Mouse (Mus musculus) thymus, postnatal 4 days (tissue): ENCODE results near the gene Mrtfb.

ENCODE experiments used
- DNase-seq: peaks from one replicate; pipeline ENCODE4 v3.0.0; 2021

The Mrtfb gene

GRCm38 (mm10) chr16:13255855-13256635 lies at the start of gene Mrtfb:
TSS of gene Mrtfb (plus strand) at chr16:13256481.
- peak; percentile 96 for DNase-seq

- DNase-seq, result no peak
These were observed 48.6 kb upstream of the Mrtfb start for GRCm38 (mm10) chr16:13207649-13208048.

- DNase-seq, result no peak
These were observed 48.2 kb upstream of the Mrtfb start for GRCm38 (mm10) chr16:13208087-13208486.

GRCm38 (mm10) chr16:13212781-13213180 lies 43.5 kb upstream of the Mrtfb start:
- DNase-seq, result no peak

GRCm38 (mm10) chr16:13216116-13216952 lies 39.9 kb upstream of the Mrtfb start:
- no peak for DNase-seq

- DNase-seq, result no peak
These were observed 38.3 kb upstream of the Mrtfb start for GRCm38 (mm10) chr16:13217951-13218350.

- DNase-seq, result no peak
These were observed 34.8 kb upstream of the Mrtfb start for GRCm38 (mm10) chr16:13221475-13221874.

- no peak for DNase-seq
These were observed 24.2 kb upstream of the Mrtfb start for GRCm38 (mm10) chr16:13232043-13232442.

- no peak for DNase-seq
These were observed 23.1 kb upstream of the Mrtfb start for GRCm38 (mm10) chr16:13232912-13233802.

- DNase-seq, result no peak
These were observed 17.2 kb upstream of the Mrtfb start for GRCm38 (mm10) chr16:13239039-13239438.

GRCm38 (mm10) chr16:13239544-13239943 lies 16.7 kb upstream of the Mrtfb start:
- no peak for DNase-seq

GRCm38 (mm10) chr16:13240326-13240725 lies 16.0 kb upstream of the Mrtfb start:
- no peak for DNase-seq

- DNase-seq, result no peak
These were observed 10.6 kb upstream of the Mrtfb start for GRCm38 (mm10) chr16:13245658-13246057.

GRCm38 (mm10) chr16:13246855-13247254 lies 9.4 kb upstream of the Mrtfb start:
- no peak for DNase-seq

GRCm38 (mm10) chr16:13250061-13250460 lies 6.2 kb upstream of the Mrtfb start:
- no peak for DNase-seq

- peak; percentile 68 for DNase-seq
These were observed 616 bp downstream of the Mrtfb start for GRCm38 (mm10) chr16:13256667-13257527.

GRCm38 (mm10) chr16:13257528-13257835 lies 1.2 kb downstream of the Mrtfb start:
- no peak for DNase-seq

GRCm38 (mm10) chr16:13259026-13259425 lies 2.7 kb downstream of the Mrtfb start:
- no peak for DNase-seq

- no peak for DNase-seq
These were observed 10.0 kb downstream of the Mrtfb start for GRCm38 (mm10) chr16:13266312-13266711.

GRCm38 (mm10) chr16:13267350-13267904 lies 11.1 kb downstream of the Mrtfb start:
- no peak for DNase-seq

- DNase-seq, result no peak
These were observed 13.1 kb downstream of the Mrtfb start for GRCm38 (mm10) chr16:13269426-13269825.

GRCm38 (mm10) chr16:13276258-13276657 lies 20.0 kb downstream of the Mrtfb start:
- no peak for DNase-seq
